Comparison of ENCODE assay signal across 24 mouse cellular contexts in genomic region chr11:67738345-67738744, GRCm38 (mm10). TPM values are rescaled to one million over a fixed set of nuclear protein-coding genes. Genes with fewer than 3 reads are reported as not detected.
DNase-seq lines count a peak whose midpoint lies in the region; TF ChIP-seq lines count a peak whose summit lies in the region.
"Had no signal": no experiment of that assay in that cellular context is flagged by ENCODE, and none has a peak within 500 bp of the region (broad histone marks: within the 10 kb centered on the region; RNA-seq: fewer than 3 reads in every experiment).

No protein-coding gene starts in this region.

- no peak for DNase-seq in CH12.LX (ENCODE audit: extremely low read depth)
- DNase-seq in lung, postnatal 36 days, result no peak
- DNase-seq: adrenal gland, adult 2 months; adrenal gland, adult 8-10 months; adrenal gland, postnatal 10 days; adrenal gland, postnatal 14 days; adrenal gland, postnatal 25 days; adrenal gland, postnatal 36 days; B cell, adult 2 months; cerebellum, adult 11 months; cerebellum, adult 11-12 months; cerebellum, adult 18-20 months; cerebellum, adult 2 months; cerebellum, adult 8-10 months had no signal

- no peak for TF ChIP-seq RAD21 in CH12.LX (IDR thresholded peaks at IDR 0.05; ENCODE audit: low read depth, low read length)

- H3K4me3 ChIP-seq in CH12.LX (replicated peaks in 1 of 3; ENCODE audit: low read depth in 2 of 3, low read length in 2 of 3, poor library complexity in 1 of 3), result no peak overlapping the region

- no peaks in the 10 kb centered on the region for H3K27me3 ChIP-seq in CH12.LX (replicated peaks)

- no peak for TF ChIP-seq POLR2A in CH12.LX (IDR thresholded peaks at IDR 0.05; ENCODE audit: low read depth, low read length)

- in situ Hi-C loops in CH12.LX (cut with MboI; ENCODE audit: low pct_ligation_motif_present, low pct_unique_long_range_greater_than_20kb, low sequenced_read_pairs), result no loop called here

- no peaks in the 10 kb centered on the region for H3K36me3 ChIP-seq in CH12.LX (replicated peaks in 1 of 2; ENCODE audit: control insufficient read depth in 1 of 2, insufficient read depth in 1 of 2, low read length in 1 of 2)
- H3K36me3 ChIP-seq: G1E had no signal

- H3K9ac ChIP-seq in CH12.LX (ENCODE audit: insufficient read depth, low read depth), result no peak overlapping the region

- H3K4me2 ChIP-seq in CH12.LX (ENCODE audit: insufficient read depth, low read depth, poor library complexity, severe bottlenecking), result no peak overlapping the region

- H3K9me3 ChIP-seq in CH12.LX (replicated peaks; ENCODE audit: low read length), result peaks cover 6% of the 10 kb centered on the region

- H3K4me1 ChIP-seq in CH12.LX (ENCODE audit: control insufficient read depth in 1 of 2, insufficient read depth in 2 of 2), result peaks cover 27 to 61% of the 10 kb centered on the region in 2 experiments

- dilution Hi-C loops in CH12.LX (cut with MboI; ENCODE audit: extremely low pct_ligation_motif_present, extremely low pct_unique_long_range_greater_than_20kb, low sequenced_read_pairs), result no loop called here

- no peaks in the 10 kb centered on the region for H3K79me2 ChIP-seq in CH12.LX (replicated peaks; ENCODE audit: control insufficient read depth, extremely low read depth, insufficient read depth, poor library complexity, severe bottlenecking)

- H3K27ac ChIP-seq in CH12.LX (ENCODE audit: insufficient read depth, low read depth), result no peak overlapping the region

- no peak for TF ChIP-seq CTCF in CH12.LX (conservative IDR thresholded peaks at IDR 0.05 in 1 of 2, IDR thresholded peaks at IDR 0.05 in 1 of 2; ENCODE audit: low read depth in 2 of 2, low read length in 2 of 2)

- no peak for TF ChIP-seq EP300 in CH12.LX (IDR thresholded peaks at IDR 0.05; ENCODE audit: low read length)

TF ChIP-seq in CH12.LX, 34 proteins besides CTCF, POLR2A, EP300 and RAD21:
- TF ChIP-seq BHLHE40 (IDR thresholded peaks at IDR 0.05; ENCODE audit: low read depth, low read length) (peak; percentile 92), HCFC1 (IDR thresholded peaks at IDR 0.05; ENCODE audit: low read depth, low read length) (no peak), MAX (IDR thresholded peaks at IDR 0.05; ENCODE audit: low read length) (no peak)
TF ChIP-seq in CH12.LX: peak in this region for 1.

RNA-seq across cellular contexts. Expression of gene Glp2r, which starts 32.6 kb away (rescaled TPM):
- total RNA-seq in CH12.LX (2012; rRNA removed), result 0.04 TPM in 2 replicates
- total RNA-seq in CH12.LX (2014; rRNA removed), result 0.04 and 0.09 TPM in 2 replicates
- polyA plus RNA-seq in CH12.LX (2012; ENCODE audit: insufficient read length, low read depth), result 0.07 TPM in 1 of 2 replicates, not detected in the other
- total RNA-seq: adrenal gland, postnatal 14 days; adrenal gland, postnatal 25 days; ES-E14; MEL had no signal
- polyA plus RNA-seq: activated CD4-positive, CD25-positive, alpha-beta regulatory T cell, adult 4 months; adrenal gland, adult 2 months; C2C12; CD4-positive, CD25-positive, alpha-beta regulatory T cell, adult 4 months; G1E; Patski had no signal

RNA-seq across cellular contexts. Expression of gene Gsg1l2, which starts 36.1 kb away (rescaled TPM):
- total RNA-seq in CH12.LX (2012; rRNA removed) (not detected in 2 replicates), CH12.LX (2014; rRNA removed) (not detected in 2 replicates)
- not detected in 2 replicates for polyA plus RNA-seq in CH12.LX (2012; ENCODE audit: insufficient read length, low read depth)
- total RNA-seq: adrenal gland, adult 18-20 months; adrenal gland, adult 2 months; adrenal gland, adult 8-10 months; adrenal gland, postnatal 10 days; adrenal gland, postnatal 14 days; adrenal gland, postnatal 25 days; adrenal gland, postnatal 36 days; adrenal gland, postnatal 4 days; ES-E14; G1E; MEL had no signal
- polyA plus RNA-seq: activated CD4-positive, CD25-positive, alpha-beta regulatory T cell, adult 4 months; adrenal gland, adult 2 months; brain, embryonic 14.5 days; C2C12; CD4-positive, CD25-positive, alpha-beta regulatory T cell, adult 4 months; cerebellum, adult 2 months; G1E; Patski had no signal

RNA-seq across cellular contexts. Expression of gene Rcvrn, which starts 43.2 kb away (rescaled TPM):
- total RNA-seq in CH12.LX (2012; rRNA removed) (not detected in 2 replicates), CH12.LX (2014; rRNA removed) (not detected in 2 replicates)
- polyA plus RNA-seq in CH12.LX (2012; ENCODE audit: insufficient read length, low read depth), result not detected in 2 replicates
- total RNA-seq: adrenal gland, postnatal 10 days; adrenal gland, postnatal 14 days; adrenal gland, postnatal 25 days; adrenal gland, postnatal 4 days; ES-E14; G1E; MEL had no signal
- polyA plus RNA-seq: activated CD4-positive, CD25-positive, alpha-beta regulatory T cell, adult 4 months; adrenal gland, adult 2 months; C2C12; CD4-positive, CD25-positive, alpha-beta regulatory T cell, adult 4 months; G1E; Patski had no signal

RNA-seq across cellular contexts. Expression of gene Dhrs7c, which starts 59.6 kb away (rescaled TPM):
- total RNA-seq in CH12.LX (2012; rRNA removed), result not detected in 2 replicates
- not detected in 2 replicates for total RNA-seq in CH12.LX (2014; rRNA removed)
- polyA plus RNA-seq in CH12.LX (2012; ENCODE audit: insufficient read length, low read depth), result not detected in 2 replicates
- total RNA-seq: adrenal gland, adult 2 months; adrenal gland, adult 8-10 months; adrenal gland, postnatal 14 days; adrenal gland, postnatal 25 days; adrenal gland, postnatal 36 days; ES-E14; G1E; MEL had no signal
- polyA plus RNA-seq: activated CD4-positive, CD25-positive, alpha-beta regulatory T cell, adult 4 months; adrenal gland, adult 2 months; brain, embryonic 14.5 days; CD4-positive, CD25-positive, alpha-beta regulatory T cell, adult 4 months; cerebellum, adult 2 months; G1E; Patski had no signal
